Mouse (Mus musculus) liver, embryonic 12.5 days (tissue): ENCODE data around the gene Srd5a2. TPM values are rescaled to one million over a fixed set of nuclear protein-coding genes. Genes with fewer than 3 reads are reported as not detected.

ENCODE experiments used
- ATAC-seq: fragments of 200-750 bp; cut with Nextera tagmentation; 2 replicates; pipeline ENCODE4 v1.8.0; 2017; ENCODE audit warnings: moderate number of reproducible peaks, mild to moderate bottlenecking, moderate library complexity
- H3K27ac ChIP-seq: fragments of 300-500 bp; sonication (generic); 2 replicates; pipeline ENCODE4 v1.5.1; 2016; ENCODE audit warnings: mild to moderate bottlenecking
- H3K27me3 ChIP-seq: fragments of 300-500 bp; sonication (generic); replicated peaks from 2 replicates; pipeline ENCODE4 v1.6.1; 2016; ENCODE audit warnings: mild to moderate bottlenecking, moderate library complexity
- H3K36me3 ChIP-seq: fragments of 300-500 bp; sonication (generic); 2 replicates; pipeline ENCODE4 v1.6.1; 2016; ENCODE audit warnings: mild to moderate bottlenecking, moderate library complexity
- H3K4me1 ChIP-seq: fragments of 300-500 bp; sonication (generic); 2 replicates; pipeline ENCODE4 v1.6.1; 2016
- H3K4me2 ChIP-seq: fragments of 300-500 bp; sonication (generic); 2 replicates; pipeline ENCODE4 v1.6.1; 2016; ENCODE audit warnings: mild to moderate bottlenecking, moderate library complexity
- H3K4me3 ChIP-seq: fragments of 300-500 bp; sonication (generic); 2 replicates; pipeline ENCODE4 v1.5.1; 2016; ENCODE audit warnings: mild to moderate bottlenecking, moderate library complexity
- H3K9ac ChIP-seq: fragments of 300-500 bp; sonication (generic); 2 replicates; pipeline ENCODE4 v1.6.1; 2016; ENCODE audit warnings: mild to moderate bottlenecking, moderate library complexity
- H3K9me3 ChIP-seq: fragments of 300-500 bp; sonication (generic); replicated peaks from 2 replicates; pipeline ENCODE4 v1.6.1; 2016; ENCODE audit warnings: mild to moderate bottlenecking, moderate library complexity
- WGBS: fragments of 180-500 bp; shearing (Covaris S2); methylation state at CpG from one replicate; pipeline ENCODE4 v1.1.7; 2016; ENCODE audit not compliant: insufficient replicate concordance; 5-methylcytosine and 5-hydroxymethylcytosine counted together
- polyA plus RNA-seq: library from polyadenylated mRNA; unstranded; fragments of >200 nt; fragmentation: Nextera tagmentation; extraction: Ambion mirVana; gene quantifications from 2 replicates; pipeline ENCODE4 v1.2.1, GENCODE M21; 2016

Gene Srd5a2
- polyA plus RNA-seq, 1 experiment from 2014 or later = not detected

GRCm38 (mm10) chr17:74018281-74018680, 29.4 kb downstream of the Srd5a2 start:
- Histone ChIP-seq H3K36me3 (no peaks in the 10 kb centered on the region), H3K9me3 (no peaks in the 10 kb centered on the region), H3K4me2 (no peak overlapping the region), H3K9ac (no peak overlapping the region), H3K4me3 (no peak overlapping the region), H3K27me3 (no peaks in the 10 kb centered on the region), H3K27ac (no peak overlapping the region), H3K4me1 (no peaks in the 10 kb centered on the region)
- WGBS = 63% methylated on average over 4 of the region's 4 CpGs
- no peak for ATAC-seq

- Histone ChIP-seq H3K27ac (no peak overlapping the region), H3K4me3 (no peak overlapping the region), H3K9ac (no peak overlapping the region), H3K9me3 (no peaks in the 10 kb centered on the region), H3K4me2 (no peak overlapping the region), H3K36me3 (no peaks in the 10 kb centered on the region), H3K27me3 (no peaks in the 10 kb centered on the region), H3K4me1 (no peaks in the 10 kb centered on the region)
- ATAC-seq = no peak
- WGBS = 69% methylated on average over 1 of the region's 1 CpGs
Observed at GRCm38 (mm10) chr17:74017649-74018048, 30.1 kb downstream of the Srd5a2 start.

DNA sequence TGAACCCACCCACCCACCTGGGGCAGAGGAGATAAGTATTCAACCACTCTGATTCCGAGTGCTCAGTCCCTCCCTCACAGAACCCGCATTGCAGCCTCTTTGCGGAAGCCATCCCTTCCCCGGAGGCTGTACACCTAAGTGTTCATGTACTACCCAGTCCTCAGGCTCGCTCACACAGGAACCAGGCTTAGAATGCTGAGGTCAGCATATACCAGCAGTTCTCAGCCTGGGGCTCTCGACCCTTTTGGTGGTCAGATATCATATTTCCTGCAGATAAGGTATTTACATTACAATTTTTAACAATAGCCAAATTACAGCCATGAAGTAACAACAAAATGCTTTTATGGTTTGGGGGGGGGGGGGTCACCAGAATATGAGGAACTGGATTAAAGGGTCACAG, 32.6 kb downstream of the Srd5a2 start:
- Histone ChIP-seq H3K4me3 (no peak overlapping the region), H3K4me1 (no peaks in the 10 kb centered on the region), H3K9me3 (no peaks in the 10 kb centered on the region), H3K36me3 (no peaks in the 10 kb centered on the region), H3K4me2 (no peak overlapping the region), H3K27me3 (no peaks in the 10 kb centered on the region), H3K9ac (no peak overlapping the region), H3K27ac (no peak overlapping the region)
- ATAC-seq = no peak
- 64% methylated on average over 6 of the region's 6 CpGs for WGBS

DNA sequence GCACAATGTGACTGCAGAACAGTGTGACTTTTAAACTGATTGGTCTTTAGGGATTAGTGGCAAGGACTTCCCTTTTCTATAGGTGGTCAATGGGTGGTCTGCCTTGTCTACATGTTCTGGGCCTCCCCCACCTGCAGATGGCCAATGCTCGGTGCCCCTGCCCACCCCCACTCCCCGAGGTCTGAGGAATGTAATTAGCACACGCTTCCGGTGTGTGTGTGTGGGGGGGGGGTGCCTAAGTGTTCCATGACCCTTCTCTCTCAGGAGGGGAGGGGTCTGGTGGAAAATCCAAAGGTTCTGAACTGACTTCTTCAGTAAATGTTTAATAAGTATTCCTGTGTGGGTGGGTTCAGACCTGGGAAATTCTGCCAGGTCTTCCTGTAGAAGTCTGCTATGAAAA, 39.0 kb downstream of the Srd5a2 start:
- Histone ChIP-seq H3K4me3 (no peak overlapping the region), H3K4me2 (no peak overlapping the region), H3K36me3 (no peaks in the 10 kb centered on the region), H3K9ac (no peak overlapping the region), H3K27ac (no peak overlapping the region), H3K27me3 (no peaks in the 10 kb centered on the region), H3K4me1 (no peaks in the 10 kb centered on the region), H3K9me3 (no peaks in the 10 kb centered on the region)
- WGBS = 53% methylated on average over 4 of the region's 4 CpGs
- no peak for ATAC-seq

DNA sequence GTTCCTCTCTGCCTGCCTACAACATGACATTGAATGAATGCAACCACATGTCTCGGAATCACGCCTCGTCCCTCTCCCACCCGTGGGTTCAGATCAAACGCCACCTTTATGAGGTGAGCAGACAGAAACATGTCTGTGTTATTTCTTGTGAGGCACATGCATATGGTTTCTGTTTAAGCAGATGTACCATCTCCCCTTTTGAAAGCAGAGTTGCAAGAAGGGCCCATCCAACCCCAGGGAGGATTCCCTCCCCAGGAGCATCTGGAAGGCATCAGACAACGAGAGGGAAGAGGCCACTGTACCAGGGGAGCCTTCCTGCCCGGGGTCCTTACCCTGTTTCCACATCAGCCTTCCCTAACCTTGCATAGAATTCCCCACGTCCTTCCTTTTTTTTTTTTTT, 40.7 kb downstream of the Srd5a2 start:
- ATAC-seq = no peak
- no peaks in the 10 kb centered on the region for H3K36me3 ChIP-seq
- no peaks in the 10 kb centered on the region for H3K9me3 ChIP-seq
- H3K27ac ChIP-seq = no peak overlapping the region
- no peaks in the 10 kb centered on the region for H3K27me3 ChIP-seq
- H3K4me3 ChIP-seq = no peak overlapping the region
- no peaks in the 10 kb centered on the region for H3K4me1 ChIP-seq
- no peak overlapping the region for H3K9ac ChIP-seq
- 55% methylated on average over 8 of the region's 8 CpGs for WGBS
- no peak overlapping the region for H3K4me2 ChIP-seq

- no peak overlapping the region for H3K4me3 ChIP-seq
- no peaks in the 10 kb centered on the region for H3K27me3 ChIP-seq
- no peak overlapping the region for H3K27ac ChIP-seq
- 53% methylated on average over 2 of the region's 2 CpGs for WGBS
- no peak overlapping the region for H3K4me2 ChIP-seq
- no peaks in the 10 kb centered on the region for H3K36me3 ChIP-seq
- no peak overlapping the region for H3K9ac ChIP-seq
- H3K9me3 ChIP-seq = no peaks in the 10 kb centered on the region
- ATAC-seq = no peak
- H3K4me1 ChIP-seq = no peaks in the 10 kb centered on the region
Observed at GRCm38 (mm10) chr17:74002396-74002795, 45.3 kb downstream of the Srd5a2 start.

GRCm38 (mm10) chr17:73995907-73996645, 51.6 kb downstream of the Srd5a2 start:
- ATAC-seq = no peak
- Histone ChIP-seq H3K4me2 (no peak overlapping the region), H3K27ac (no peak overlapping the region), H3K27me3 (no peaks in the 10 kb centered on the region), H3K4me3 (no peak overlapping the region), H3K36me3 (no peaks in the 10 kb centered on the region), H3K4me1 (no peaks in the 10 kb centered on the region), H3K9ac (no peak overlapping the region), H3K9me3 (no peaks in the 10 kb centered on the region)
- WGBS = 72% methylated on average over 13 of the region's 13 CpGs

DNA sequence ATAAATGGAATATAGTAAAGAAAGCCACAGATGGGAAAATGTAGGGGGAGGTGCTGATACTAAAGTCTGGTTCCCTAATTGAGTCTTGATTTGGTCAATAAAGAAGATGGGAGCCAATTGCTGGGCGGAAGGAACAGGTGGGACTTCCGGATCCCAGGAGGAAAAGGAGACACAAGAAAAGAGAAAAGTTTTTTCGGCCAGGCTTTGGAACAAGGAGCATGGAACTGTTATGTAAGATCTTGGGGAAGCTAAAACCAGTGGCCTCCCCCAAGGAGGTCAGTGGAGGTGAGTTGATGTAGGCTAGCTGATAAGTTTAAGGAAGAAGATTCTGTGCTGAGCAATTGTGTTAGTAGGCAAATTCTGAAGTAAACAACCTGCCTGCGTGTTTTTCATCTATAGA, 56.5 kb downstream of the Srd5a2 start:
- H3K27me3 ChIP-seq = no peaks in the 10 kb centered on the region
- H3K9me3 ChIP-seq = no peaks in the 10 kb centered on the region
- H3K4me1 ChIP-seq = no peaks in the 10 kb centered on the region
- H3K9ac ChIP-seq = no peak overlapping the region
- H3K36me3 ChIP-seq = no peaks in the 10 kb centered on the region
- no peak overlapping the region for H3K4me2 ChIP-seq
- ATAC-seq = no peak
- no peak overlapping the region for H3K27ac ChIP-seq
- H3K4me3 ChIP-seq = no peak overlapping the region
- WGBS = 78% methylated on average over 4 of the region's 4 CpGs

DNA sequence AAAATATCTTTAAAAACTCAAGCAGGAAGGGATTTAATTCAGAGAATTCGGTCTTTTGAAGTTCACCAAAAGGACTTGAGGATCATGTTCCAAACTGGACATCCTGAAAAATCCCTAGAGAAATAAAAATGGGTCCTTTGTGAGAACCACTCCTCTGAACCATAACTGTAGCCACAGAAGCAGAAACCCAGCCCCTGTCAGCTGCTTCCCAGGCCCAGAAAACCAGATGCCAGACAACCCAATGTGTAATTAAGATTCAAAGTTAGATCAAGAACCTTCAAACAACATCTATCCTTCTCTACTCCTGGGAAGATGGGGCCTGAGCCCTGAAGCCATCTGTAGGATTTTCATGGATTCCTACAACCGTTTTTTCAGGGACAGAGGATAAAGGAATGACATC, 61.1 kb downstream of the Srd5a2 start:
- 62% methylated on average over 2 of the region's 2 CpGs for WGBS
- no peaks in the 10 kb centered on the region for H3K4me1 ChIP-seq
- H3K4me2 ChIP-seq = no peak overlapping the region
- no peak overlapping the region for H3K27ac ChIP-seq
- no peaks in the 10 kb centered on the region for H3K27me3 ChIP-seq
- H3K4me3 ChIP-seq = no peak overlapping the region
- no peaks in the 10 kb centered on the region for H3K36me3 ChIP-seq
- no peak overlapping the region for H3K9ac ChIP-seq
- no peak for ATAC-seq
- no peaks in the 10 kb centered on the region for H3K9me3 ChIP-seq

- Histone ChIP-seq H3K9me3 (no peaks in the 10 kb centered on the region), H3K27me3 (no peaks in the 10 kb centered on the region), H3K36me3 (no peaks in the 10 kb centered on the region), H3K9ac (no peak overlapping the region), H3K4me1 (no peaks in the 10 kb centered on the region), H3K27ac (no peak overlapping the region), H3K4me3 (no peak overlapping the region), H3K4me2 (no peak overlapping the region)
- WGBS = 62% methylated on average over 4 of the region's 4 CpGs
- ATAC-seq = no peak
Observed at GRCm38 (mm10) chr17:73985936-73986335, 61.8 kb downstream of the Srd5a2 start.

DNA sequence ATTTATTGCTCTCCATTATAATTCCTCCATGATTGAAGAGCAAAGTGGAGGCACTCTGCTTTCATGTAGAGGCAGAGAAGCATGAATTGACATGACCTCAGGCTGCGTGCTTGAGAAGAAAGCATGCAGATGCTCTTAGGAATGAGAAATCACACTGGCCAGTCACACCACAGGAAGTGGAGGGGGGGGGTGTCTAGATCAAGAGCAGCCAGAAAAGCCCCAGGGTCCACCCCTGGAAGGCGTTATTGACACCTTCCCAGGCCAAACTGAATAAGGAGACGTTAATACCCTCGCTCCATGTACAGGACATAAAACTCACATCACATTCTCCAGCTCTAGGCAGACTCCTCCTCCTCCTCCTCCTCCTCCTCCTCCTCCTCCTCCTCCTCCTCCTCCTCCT, 63.2 kb downstream of the Srd5a2 start:
- ATAC-seq = no peak
- Histone ChIP-seq H3K4me2 (no peak overlapping the region), H3K9me3 (no peaks in the 10 kb centered on the region), H3K27me3 (no peaks in the 10 kb centered on the region), H3K36me3 (no peaks in the 10 kb centered on the region), H3K4me1 (no peaks in the 10 kb centered on the region), H3K27ac (no peak overlapping the region), H3K4me3 (no peak overlapping the region), H3K9ac (no peak overlapping the region)
- 14% methylated on average over 4 of the region's 4 CpGs for WGBS

DNA sequence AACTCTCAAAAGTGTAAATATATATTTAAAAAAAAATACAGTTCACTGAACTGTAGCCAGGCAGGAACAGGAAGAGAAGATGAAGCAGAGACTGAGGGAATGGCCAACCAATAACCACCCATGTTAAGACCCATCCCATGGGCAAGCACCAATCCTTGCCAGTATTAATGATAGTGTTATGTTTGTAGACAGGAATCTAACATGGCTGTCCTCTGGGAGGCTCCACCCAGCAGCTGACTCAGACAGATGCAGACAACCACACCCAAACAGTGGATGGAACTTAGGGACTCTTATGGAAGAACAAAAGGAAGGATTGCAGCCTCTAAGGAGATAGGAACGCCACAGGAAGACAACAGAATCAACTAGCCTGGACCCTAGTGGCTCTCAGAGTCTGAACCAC, 64.8 kb downstream of the Srd5a2 start:
- H3K4me2 ChIP-seq = no peak overlapping the region
- H3K9ac ChIP-seq = no peak overlapping the region
- no peak for ATAC-seq
- no peaks in the 10 kb centered on the region for H3K9me3 ChIP-seq
- H3K27me3 ChIP-seq = no peaks in the 10 kb centered on the region
- H3K27ac ChIP-seq = no peak overlapping the region
- H3K4me3 ChIP-seq = no peak overlapping the region
- no peaks in the 10 kb centered on the region for H3K36me3 ChIP-seq
- H3K4me1 ChIP-seq = no peaks in the 10 kb centered on the region
- 38% methylated on average over 1 of the region's 1 CpGs for WGBS

DNA sequence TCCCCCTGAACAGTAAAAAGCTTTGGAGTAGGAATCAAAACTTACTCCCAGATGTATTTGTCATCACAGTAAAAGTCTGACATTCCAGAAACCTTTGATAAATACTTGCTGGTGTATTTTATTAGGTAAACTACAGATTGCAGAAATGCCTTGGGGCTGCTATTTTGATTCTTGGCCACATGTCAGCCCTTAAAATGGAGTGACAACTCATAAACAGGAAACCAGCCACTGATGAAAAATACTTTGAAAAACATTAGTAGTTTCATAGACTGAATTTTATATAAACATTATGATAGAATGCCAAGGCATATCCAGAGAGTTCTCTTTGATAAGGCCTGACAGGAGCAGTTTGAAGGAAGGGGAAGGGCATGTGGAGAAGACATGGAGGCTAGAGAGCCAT, 71.7 kb downstream of the Srd5a2 start:
- Histone ChIP-seq H3K27me3 (no peaks in the 10 kb centered on the region), H3K9me3 (no peaks in the 10 kb centered on the region), H3K27ac (no peak overlapping the region), H3K4me3 (no peak overlapping the region), H3K36me3 (no peaks in the 10 kb centered on the region), H3K9ac (no peak overlapping the region), H3K4me2 (no peak overlapping the region), H3K4me1 (no peaks in the 10 kb centered on the region)
- no peak for ATAC-seq
